Mouse (Mus musculus): Measurements from ENCODE around the gene Lsm11. TPM values are rescaled to one million over a fixed set of nuclear protein-coding genes. Genes with fewer than 3 reads are reported as not detected.

The Lsm11 gene
- total RNA-seq (2021) = 1 to 10 TPM; 2.0 to 2.7 TPM
- long read RNA-seq, experiment 1, partial matches to known transcripts = 0 of 1 reads
- long read RNA-seq, experiment 1, other reads (novel, unspliced or antisense) = 1 of 1 reads
- long read RNA-seq, experiment 2, partial matches to known transcripts = 0 of 1 reads
- long read RNA-seq, experiment 2, other reads (novel, unspliced or antisense) = 1 of 1 reads

DNA sequence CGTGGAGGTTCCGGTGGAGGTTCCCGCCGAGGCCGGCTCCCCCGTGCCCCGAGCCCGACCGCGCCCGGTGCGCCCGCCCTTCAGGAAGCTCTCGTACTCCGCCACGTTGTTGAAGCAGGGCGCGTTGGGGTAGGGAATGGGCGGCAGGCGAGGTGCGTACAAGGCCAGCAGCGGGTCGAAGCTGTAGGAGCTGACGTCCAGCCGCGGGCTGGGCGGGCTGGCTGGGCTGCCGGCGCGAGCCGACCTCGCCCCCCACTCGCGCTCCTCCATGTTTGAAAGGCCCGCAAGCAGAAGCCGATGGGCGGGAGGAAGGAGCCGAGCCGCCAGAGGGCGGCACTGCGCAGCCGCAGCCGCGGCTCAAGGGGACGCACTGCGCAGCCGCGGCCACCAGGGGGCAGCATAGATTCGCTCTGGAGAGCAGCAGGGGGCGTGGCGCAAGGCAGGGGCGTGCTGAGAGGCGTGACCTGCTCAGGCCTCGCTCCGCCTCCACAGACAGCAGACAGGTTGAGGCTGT is at the start of gene Lsm11:
Gene Lsm11 (minus strand): TSS at position 293 of the 514 bp plus-strand sequence.
- DNase-seq = peak; percentile 94 to 98
- intact Hi-C loops (cut with DNase I) = loop anchor here (2.0 kb wide), 1 partner anchor 270 kb away; no protein-coding TSS in a partner anchor

- intact Hi-C loops (cut with DNase I) = no loop called here
- no peak for DNase-seq
Observed at GRCm38 (mm10) chr11:45992087-45992486, 47.4 kb upstream of the Lsm11 start.

DNA sequence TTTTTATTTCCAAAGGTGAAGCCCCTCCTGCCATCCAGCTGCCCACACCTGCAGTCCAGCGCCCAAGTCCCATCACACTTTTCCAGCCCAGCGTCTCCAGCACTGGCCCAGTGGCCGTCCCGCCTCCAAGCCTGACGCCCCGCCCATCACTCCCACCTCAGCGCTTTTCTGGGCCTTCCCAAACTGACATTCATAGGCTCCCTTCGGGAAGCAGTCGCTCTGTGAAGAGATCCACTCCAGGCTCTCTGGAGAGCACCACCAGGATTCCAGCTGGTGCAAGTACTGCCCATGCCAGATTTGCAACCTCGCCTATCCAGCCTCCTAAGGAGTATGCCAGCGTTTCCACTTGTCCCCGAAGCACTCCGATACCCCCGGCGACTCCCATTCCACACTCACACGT is 46.9 kb upstream of the Lsm11 start:
- intact Hi-C loops (cut with DNase I) = no loop called here
- no peak for DNase-seq

DNA sequence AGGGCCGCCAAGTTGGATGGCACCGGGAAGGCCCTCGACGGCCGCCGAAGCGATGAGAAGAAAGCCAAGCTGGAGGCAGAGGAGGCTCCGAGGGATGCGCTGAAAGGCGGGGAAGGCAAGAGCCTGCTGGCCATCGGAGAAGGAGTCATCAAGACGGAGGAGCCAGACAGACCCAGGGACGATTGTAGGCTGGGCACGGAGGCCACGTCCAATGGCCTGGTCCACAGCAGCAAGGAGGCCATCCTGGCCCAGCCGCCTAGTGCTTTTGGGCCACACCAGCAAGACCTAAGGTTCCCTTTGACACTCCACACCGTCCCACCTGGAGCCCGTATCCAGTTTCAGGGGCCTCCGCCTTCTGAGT is 36.1 kb upstream of the Lsm11 start:
- intact Hi-C loops (cut with DNase I) = no loop called here
- no peak for DNase-seq

- peak in 1 of 2 experiments; percentile 22 for DNase-seq
- intact Hi-C loops (cut with DNase I) = no loop called here
Observed at GRCm38 (mm10) chr11:45979946-45980892, 35.5 kb upstream of the Lsm11 start, which contains the start of gene Sox30. TSS of gene Sox30 (plus strand) at chr11:45980310.

- DNase-seq = no peak
- intact Hi-C loops (cut with DNase I) = no loop called here
Observed at GRCm38 (mm10) chr11:45976061-45976460, 31.3 kb upstream of the Lsm11 start.

DNA sequence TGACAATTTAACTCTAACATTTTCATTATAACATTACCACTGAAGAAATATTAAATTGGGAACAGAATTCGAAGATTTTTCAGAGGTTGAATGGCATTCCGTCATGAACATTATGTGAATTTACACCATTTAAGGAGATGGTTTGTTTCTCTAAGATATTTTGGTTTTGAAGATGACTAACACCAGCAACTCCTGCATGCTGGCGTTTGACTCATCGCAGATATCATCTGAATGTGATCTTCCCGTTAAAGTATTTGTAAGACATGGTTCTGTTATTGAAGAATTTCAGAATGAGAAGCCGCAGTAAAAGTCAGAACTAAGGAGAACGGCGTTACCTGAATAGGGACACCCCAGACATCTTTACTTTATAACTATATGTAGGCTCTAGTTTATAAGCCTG is 29.7 kb upstream of the Lsm11 start:
- intact Hi-C loops (cut with DNase I) = no loop called here

DNA sequence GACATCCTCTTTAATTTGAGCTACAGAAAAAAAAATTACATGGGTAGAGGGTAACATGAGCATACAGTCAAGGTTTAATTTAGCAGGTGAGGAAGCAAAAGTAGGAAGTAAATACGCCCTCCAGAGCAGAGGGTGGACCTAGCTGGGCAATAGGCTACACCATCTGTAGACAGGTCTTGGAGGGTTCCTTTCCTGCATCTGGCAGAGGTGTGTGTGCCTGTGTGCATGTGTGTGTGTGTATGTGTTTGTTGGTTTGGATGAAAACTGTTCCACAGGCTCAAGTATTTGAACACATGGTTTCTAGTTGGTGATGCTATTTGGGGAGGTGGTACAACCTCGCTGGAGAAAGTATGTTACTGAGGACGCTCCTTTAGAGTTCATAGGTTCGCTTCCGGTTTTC is 28.9 kb upstream of the Lsm11 start:
- intact Hi-C loops (cut with DNase I) = no loop called here
- DNase-seq = no peak

More for the DNA sequence above, 29.7 kb upstream of the Lsm11 start:
- DNase-seq = no peak

- intact Hi-C loops (cut with DNase I) = no loop called here
- DNase-seq = no peak
Observed at GRCm38 (mm10) chr11:45968466-45968865, 23.7 kb upstream of the Lsm11 start.

DNA sequence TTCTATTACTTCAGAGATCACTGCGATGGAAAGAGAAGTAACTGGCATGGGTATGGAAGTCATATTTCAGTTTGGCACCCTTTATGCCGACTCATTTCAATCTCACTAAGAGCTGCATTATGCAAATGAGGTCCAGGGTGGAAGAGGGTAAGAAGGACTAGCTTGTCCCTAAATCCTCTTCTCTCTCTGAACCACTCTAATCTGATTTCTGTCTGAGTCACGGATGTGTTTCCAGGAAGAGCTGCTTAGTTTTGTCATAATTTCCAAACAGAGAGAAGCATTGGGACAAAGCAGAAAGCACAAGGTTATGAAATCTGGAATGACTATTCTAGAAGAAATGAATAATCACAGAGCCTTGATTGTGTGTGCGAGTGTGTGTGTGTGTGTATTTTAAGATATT is 22.2 kb upstream of the Lsm11 start:
- intact Hi-C loops (cut with DNase I) = no loop called here
- DNase-seq = no peak

DNA sequence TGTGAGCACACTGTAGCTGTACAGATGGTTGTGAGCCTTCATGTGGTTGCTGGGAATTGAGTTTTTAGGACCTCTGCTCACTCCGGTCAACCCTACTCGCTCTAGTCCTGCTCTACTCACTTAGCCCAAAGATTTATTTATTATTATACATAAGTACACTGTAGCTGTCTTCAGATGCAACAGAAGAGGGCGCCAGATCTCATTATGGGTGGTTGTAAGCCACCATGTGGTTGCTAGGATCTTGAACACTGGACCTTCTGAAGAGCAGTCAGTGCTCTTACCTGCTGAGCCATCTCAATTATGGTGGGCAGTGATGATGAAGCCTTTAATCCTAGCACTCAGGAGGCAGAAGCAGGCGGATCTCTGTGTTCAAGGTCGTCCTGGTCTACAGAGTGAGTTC is 15.3 kb upstream of the Lsm11 start:
- DNase-seq = no peak
- intact Hi-C loops (cut with DNase I) = no loop called here

GRCm38 (mm10) chr11:45959598-45959997 is 14.9 kb upstream of the Lsm11 start:
- intact Hi-C loops (cut with DNase I) = loop anchor here (10.0 kb wide), 1 partner anchor 165 kb away; no protein-coding TSS in a partner anchor
- DNase-seq = no peak

GRCm38 (mm10) chr11:45955127-45955627 is 10.4 kb upstream of the Lsm11 start, which contains the start of gene Thg1l:
TSS of gene Thg1l (minus strand) at chr11:45955494.
- intact Hi-C loops (cut with DNase I) = loop anchor here (10.0 kb wide), 1 partner anchor 170 kb away; no protein-coding TSS in a partner anchor

DNA sequence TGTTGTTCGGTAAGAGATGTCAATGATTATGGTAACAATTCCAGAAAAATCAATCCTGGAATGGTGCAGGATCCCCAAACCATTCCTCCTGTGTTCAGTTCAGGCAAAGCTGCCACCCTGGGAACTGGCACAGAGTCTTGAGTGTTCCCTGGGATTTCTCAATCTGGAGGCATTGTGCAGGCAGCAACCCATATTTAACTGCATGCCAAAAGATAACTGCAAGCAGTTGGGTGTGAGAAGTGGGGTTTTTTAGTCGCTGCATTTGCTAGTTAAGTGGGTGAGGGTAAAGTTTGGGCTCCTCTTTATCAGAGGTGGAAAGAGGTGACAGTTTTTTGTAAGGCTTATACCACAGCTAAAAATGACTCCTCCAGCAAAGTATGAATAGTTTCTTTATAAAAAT is 2.8 kb upstream of the Lsm11 start:
- DNase-seq = no peak
- intact Hi-C loops (cut with DNase I) = no loop called here

More at GRCm38 (mm10) chr11:45955127-45955627, 10.4 kb upstream of the Lsm11 start, which contains the start of gene Thg1l:
- DNase-seq = peak; percentile 83 to 92

GRCm38 (mm10) chr11:45946796-45947195 is 2.1 kb upstream of the Lsm11 start:
- DNase-seq = no peak
- intact Hi-C loops (cut with DNase I) = no loop called here

- intact Hi-C loops (cut with DNase I) = loop anchor here (2.0 kb wide), 1 partner anchor 271 kb away; no protein-coding TSS in a partner anchor
- peak in 1 of 2 experiments; percentile 20 for DNase-seq
Observed at GRCm38 (mm10) chr11:45943891-45944642, 668 bp downstream of the Lsm11 start.

DNA sequence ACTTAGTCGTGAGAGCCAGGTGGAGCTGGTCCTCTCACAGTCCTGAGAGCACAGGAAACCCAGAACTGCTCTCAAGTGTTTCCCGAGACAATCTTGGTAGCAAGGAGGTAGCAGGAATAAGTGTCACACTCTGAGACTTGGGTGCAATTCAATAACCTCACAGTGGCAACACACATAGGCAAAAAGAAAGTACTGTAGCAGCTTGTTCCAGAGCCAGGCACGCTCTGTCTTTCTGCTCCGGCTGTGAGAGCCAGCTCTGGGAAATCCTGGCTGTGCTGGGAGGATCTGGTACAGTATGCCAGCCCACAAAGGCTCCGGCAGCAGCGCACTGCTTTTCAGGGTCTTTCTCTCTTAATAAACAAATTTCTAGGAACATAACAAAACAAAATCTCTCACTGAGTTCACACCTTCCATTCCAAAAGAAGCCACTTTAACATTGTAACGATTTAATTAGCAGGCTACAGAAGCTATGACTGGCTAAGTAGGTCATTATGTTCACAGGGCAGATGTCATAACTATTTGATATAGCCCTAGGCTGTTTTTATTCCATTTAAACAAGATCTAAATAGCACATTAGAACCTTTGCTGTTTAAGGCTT is 1.5 kb downstream of the Lsm11 start:
- no peak for DNase-seq
- intact Hi-C loops (cut with DNase I) = no loop called here

GRCm38 (mm10) chr11:45942281-45942680 is 2.5 kb downstream of the Lsm11 start:
- intact Hi-C loops (cut with DNase I) = no loop called here
- DNase-seq = no peak

DNA sequence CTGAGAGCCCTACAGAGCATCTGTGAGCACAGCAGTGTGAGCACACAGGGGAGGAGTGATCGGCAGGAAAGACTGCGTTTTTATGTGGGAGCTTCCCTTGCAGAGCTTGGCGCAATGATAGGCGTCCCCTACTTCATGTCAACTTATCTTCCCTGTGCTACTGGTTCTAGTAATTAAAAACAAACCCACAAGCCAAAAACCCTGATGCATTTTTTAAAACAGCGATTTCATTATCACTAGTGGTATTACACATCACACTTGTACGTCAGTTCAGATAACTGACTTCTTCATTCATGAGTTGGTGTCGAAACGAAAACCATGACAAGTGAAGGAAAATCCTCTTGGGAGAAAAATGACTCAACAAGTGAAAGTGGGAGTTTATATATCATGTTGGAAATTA is 5.8 kb downstream of the Lsm11 start:
- intact Hi-C loops (cut with DNase I) = no loop called here
- DNase-seq = no peak

DNA sequence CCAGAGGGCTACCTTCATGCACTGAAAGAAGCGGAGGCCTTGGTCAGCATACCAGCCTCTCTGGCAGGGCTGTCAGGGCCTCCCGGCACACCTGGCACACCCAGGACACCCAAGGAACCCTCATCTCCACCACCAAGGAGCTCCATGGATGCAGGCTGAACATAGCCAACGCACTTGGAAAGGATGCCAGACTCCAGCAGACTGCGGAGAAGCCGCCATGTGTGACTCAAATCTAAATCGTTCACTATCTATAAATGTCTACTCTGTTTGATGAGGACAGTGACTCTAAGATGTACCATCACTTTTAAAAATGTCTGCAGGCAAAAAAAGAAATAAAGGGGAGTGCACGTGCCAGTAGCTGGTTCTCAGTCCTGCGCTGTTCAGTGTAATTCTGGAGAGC is 7.3 kb downstream of the Lsm11 start:
- DNase-seq = no peak
- intact Hi-C loops (cut with DNase I) = no loop called here
